Mouse (Mus musculus): Measurements from ENCODE around the gene Pip5k1b.
"Not testable (repeated sequence)": the region's sequence is repeated elsewhere in the genome, so short reads cannot be mapped to it uniquely, and the experiment has no call there.

DNA sequence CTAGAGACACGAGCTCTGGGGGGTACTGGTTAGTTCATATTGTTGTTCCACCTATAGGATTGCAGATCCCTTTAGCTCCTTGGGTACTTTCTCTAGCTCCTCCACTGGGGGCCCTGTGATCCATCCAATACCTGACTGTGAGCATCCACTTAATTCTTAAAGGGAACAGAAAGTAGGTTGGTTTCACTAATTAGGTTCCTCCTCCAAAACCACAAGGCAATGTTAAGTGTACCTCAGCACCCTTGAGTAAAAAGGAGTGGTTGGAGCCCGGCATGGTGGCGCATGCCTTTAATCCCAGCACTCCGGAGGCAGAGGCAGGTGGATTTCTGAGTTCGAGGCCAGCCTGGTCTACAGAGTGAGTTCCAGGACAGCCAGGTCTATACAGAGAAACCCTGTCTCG lies 3.0 kb downstream of the Pip5k1b start:
- TF ChIP-seq POLR2A (IDR thresholded peaks at IDR 0.05; ENCODE audit: low read depth, low read length); CTCF (IDR thresholded peaks at IDR 0.05; ENCODE audit: borderline replicate concordance, insufficient read depth, low read length): not testable (repeated sequence)
